ENCODE assay signal across 16 mouse cellular contexts in genomic region chr19:24652342-24653019, GRCm38 (mm10). TPM values are rescaled to one million over a fixed set of nuclear protein-coding genes. Genes with fewer than 3 reads are reported as not detected.
A peak's percentile ranks its signal among the peaks of the same experiment; 100 is the strongest.
DNase-seq lines count a peak whose midpoint lies in the region; ATAC-seq lines count a peak whose summit lies in the region.
"Had no signal": no experiment of that assay in that cellular context is flagged by ENCODE, and none has a peak within 500 bp of the region (broad histone marks: within the 10 kb centered on the region; RNA-seq: fewer than 3 reads in every experiment).

No protein-coding gene starts in this region.

- no peak overlapping the region for H3K9ac ChIP-seq in forebrain, embryonic 14.5 days (ENCODE audit: low read length)
- no peak overlapping the region for H3K9ac ChIP-seq in kidney, embryonic 16.5 days (replicated peaks; ENCODE audit: low read length)
- H3K9ac ChIP-seq in intestine, embryonic 15.5 days = no peak overlapping the region
- H3K9ac ChIP-seq: liver, postnatal 0 days had no signal

- ATAC-seq in forebrain, embryonic 14.5 days = peak; percentile 78; the same call in 1 of the 2 replicates
- ATAC-seq in kidney, embryonic 16.5 days (ENCODE audit: low FRiP score, low TSS enrichment) = peak; percentile 69
- peak; percentile 65 for ATAC-seq in intestine, embryonic 15.5 days
- ATAC-seq: liver, postnatal 0 days had no signal

- no peaks in the 10 kb centered on the region for H3K9me3 ChIP-seq in forebrain, embryonic 14.5 days (replicated peaks; ENCODE audit: control insufficient read depth, low read length)
- no peaks in the 10 kb centered on the region for H3K9me3 ChIP-seq in forebrain, embryonic 10.5 days
- H3K9me3 ChIP-seq in kidney, embryonic 16.5 days (ENCODE audit: low read length) = no peaks in the 10 kb centered on the region
- H3K9me3 ChIP-seq in intestine, embryonic 15.5 days = no peaks in the 10 kb centered on the region
- H3K9me3 ChIP-seq: heart, embryonic 10.5 days had no signal

- H3K4me1 ChIP-seq in forebrain, embryonic 14.5 days (ENCODE audit: control insufficient read depth, insufficient read depth, low read length) = peaks cover 9% of the 10 kb centered on the region; the same call in 1 of the 2 replicates
- peaks cover 30% of the 10 kb centered on the region for H3K4me1 ChIP-seq in forebrain, embryonic 10.5 days
- peaks cover 21% of the 10 kb centered on the region; the same call in 1 of the 2 replicates for H3K4me1 ChIP-seq in kidney, embryonic 16.5 days (ENCODE audit: insufficient read depth, low read length)
- 0 out of 2 replicates have a peak, but pooled peaks cover 9% of the 10 kb centered on the region for H3K4me1 ChIP-seq in intestine, embryonic 15.5 days (replicated peaks)

- peak; percentile 74 for DNase-seq in forebrain, embryonic 14.5 days (ENCODE audit: low spot score)
- no peak for DNase-seq in forebrain, embryonic 10.5 days (ENCODE audit: extremely low spot score, low spot score)
- DNase-seq in kidney, postnatal 14 days = no peak
- DNase-seq in adipocyte (ENCODE audit: low spot score) = peak; percentile 4
- no peak for DNase-seq in embryo, embryonic 9.5 days (ENCODE audit: extremely low spot score)
- DNase-seq: adrenal gland, postnatal 36 days; cerebellum, adult 9-10 months; embryo, embryonic 11 days; gastrocnemius, postnatal 14 days; liver, postnatal 0 days; lung, postnatal 14 days; thymus, postnatal 25 days had no signal

- H3K36me3 ChIP-seq in forebrain, embryonic 14.5 days (ENCODE audit: control insufficient read depth, insufficient read depth, low read length) = no peaks in the 10 kb centered on the region
- no peaks in the 10 kb centered on the region for H3K36me3 ChIP-seq in forebrain, embryonic 10.5 days (replicated peaks)
- H3K36me3 ChIP-seq in kidney, embryonic 16.5 days (ENCODE audit: insufficient read depth, low read length) = no peaks in the 10 kb centered on the region
- H3K36me3 ChIP-seq in intestine, embryonic 15.5 days = no peaks in the 10 kb centered on the region
- H3K36me3 ChIP-seq: heart, embryonic 10.5 days had no signal

- no peaks in the 10 kb centered on the region for H3K27me3 ChIP-seq in forebrain, embryonic 14.5 days (replicated peaks; ENCODE audit: control insufficient read depth, insufficient read depth, low read length)
- H3K27me3 ChIP-seq in forebrain, embryonic 10.5 days (ENCODE audit: poor library complexity, severe bottlenecking) = no peaks in the 10 kb centered on the region
- no peaks in the 10 kb centered on the region for H3K27me3 ChIP-seq in kidney, embryonic 16.5 days (ENCODE audit: insufficient read depth, low read length)
- H3K27me3 ChIP-seq in intestine, embryonic 15.5 days (replicated peaks) = no peaks in the 10 kb centered on the region
- H3K27me3 ChIP-seq: CH12.LX had no signal

- peak overlapping the region; percentile 72 for H3K27ac ChIP-seq in forebrain, embryonic 14.5 days (ENCODE audit: low read depth, low read length)
- no peak overlapping the region for H3K27ac ChIP-seq in forebrain, embryonic 10.5 days
- no peak overlapping the region for H3K27ac ChIP-seq in kidney, embryonic 16.5 days (ENCODE audit: low read length)
- no peak overlapping the region for H3K27ac ChIP-seq in intestine, embryonic 15.5 days

- WGBS in forebrain, embryonic 14.5 days = 28% methylated on average over 6 of the region's 6 CpGs
- WGBS in forebrain, embryonic 10.5 days = 66% methylated on average over 6 of the region's 6 CpGs
- WGBS in kidney, embryonic 16.5 days = 31% methylated on average over 6 of the region's 6 CpGs
- WGBS in intestine, embryonic 15.5 days = 41% methylated on average over 6 of the region's 6 CpGs

- no peak overlapping the region for H3K4me3 ChIP-seq in forebrain, embryonic 14.5 days (ENCODE audit: low read depth, low read length)
- H3K4me3 ChIP-seq in forebrain, embryonic 10.5 days = no peak overlapping the region
- H3K4me3 ChIP-seq in kidney, embryonic 16.5 days (ENCODE audit: low read length) = no peak overlapping the region
- no peak overlapping the region for H3K4me3 ChIP-seq in intestine, embryonic 15.5 days (replicated peaks)
- H3K4me3 ChIP-seq: heart, embryonic 10.5 days had no signal

- H3K4me2 ChIP-seq in forebrain, embryonic 14.5 days (ENCODE audit: low read length) = no peak overlapping the region
- no peak overlapping the region for H3K4me2 ChIP-seq in kidney, embryonic 16.5 days (replicated peaks; ENCODE audit: low read depth, low read length)
- no peak overlapping the region for H3K4me2 ChIP-seq in intestine, embryonic 15.5 days (replicated peaks)

RNA-seq across cellular contexts. Expression of gene Tmem252, which starts 21.3 kb away (rescaled TPM):
- 0.87 and 0.97 TPM in 2 replicates for polyA plus RNA-seq in forebrain, embryonic 14.5 days (2014; fragmentation: Nextera tagmentation; extraction: Ambion mirVana)
- polyA plus RNA-seq in forebrain, embryonic 10.5 days (2016; fragmentation: Nextera tagmentation; extraction: Ambion mirVana) = 0.31 and 0.33 TPM in 2 replicates
- polyA plus RNA-seq in kidney, embryonic 16.5 days (2015; fragmentation: Nextera tagmentation; extraction: Ambion mirVana) = 8.5 and 10.3 TPM in 2 replicates
- polyA plus RNA-seq in intestine, embryonic 15.5 days (2015; fragmentation: Nextera tagmentation; extraction: Ambion mirVana) = 4.8 and 5.4 TPM in 2 replicates

Comparison
In these comparisons a context has a peak if more than half of its experiments do, and no peak if none do; other contexts are left out.
1. DNase-seq: peak in forebrain, embryonic 14.5 days (single experiment) and adipocyte (single experiment); none in forebrain, embryonic 10.5 days (single experiment), kidney, postnatal 14 days (single experiment) and embryo, embryonic 9.5 days (single experiment).
2. Peak in every context shown above with its lines, with median percentiles within 50 percentile points of each other: ATAC-seq.